9 mouse cellular contexts compared by ENCODE assay signal in the genomic region with DNA sequence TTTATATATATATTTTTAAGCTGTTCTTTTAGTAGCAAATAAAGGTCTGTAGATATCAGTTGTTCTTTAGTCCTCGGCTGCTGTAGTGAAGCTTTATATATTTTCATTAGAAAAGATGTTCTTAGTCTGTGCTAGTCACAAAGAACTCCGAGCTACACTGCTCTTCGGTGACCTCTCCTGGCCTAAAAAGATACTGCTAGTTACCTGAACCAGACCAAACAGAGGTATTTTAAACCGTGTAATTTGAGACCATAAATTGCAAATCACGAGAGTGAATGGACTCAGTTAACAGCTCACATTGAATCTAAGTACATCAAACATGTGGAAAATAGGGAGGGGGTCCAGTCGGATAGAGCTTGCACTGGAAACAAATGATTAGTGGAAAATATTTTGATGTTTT.
DNase-seq lines count a peak whose midpoint lies in the region; ATAC-seq and TF ChIP-seq lines count a peak whose summit lies in the region.
"Had no signal": no experiment of that assay in that cellular context is flagged by ENCODE, and none has a peak within 500 bp of the region (broad histone marks: within the 10 kb centered on the region; RNA-seq: fewer than 3 reads in every experiment).

No protein-coding gene starts in this region.

- peak; percentile 80 for ATAC-seq in forebrain, embryonic 16.5 days
- ATAC-seq in stomach, postnatal 0 days (ENCODE audit: low FRiP score, low TSS enrichment), result no peak
- ATAC-seq in erythroblast, adult 5-6 weeks (replicated peaks; ENCODE audit: low FRiP score, poor library complexity, severe bottlenecking), result no peak

- no peak overlapping the region for H3K27ac ChIP-seq in gastrocnemius, adult 2 months
- H3K27ac ChIP-seq in forebrain, embryonic 16.5 days (ENCODE audit: low read length), result no peak overlapping the region
- no peak overlapping the region for H3K27ac ChIP-seq in stomach, postnatal 0 days (replicated peaks)

- no peak for DNase-seq in gastrocnemius, adult 2 months
- no peak for DNase-seq in gastrocnemius, adult 18-20 months (ENCODE audit: low spot score)
- peak; percentile 69 for DNase-seq in 3T3-L1 (ENCODE audit: low read depth, low spot score)
- peak; percentile 64 to 66 for DNase-seq in cerebellum, adult 18-20 months
- DNase-seq in left cerebral cortex, postnatal 4 days, result peak; percentile 26
- DNase-seq in stomach, postnatal 0 days (ENCODE audit: low spot score), result peak; percentile 33

- no peaks in the 10 kb centered on the region for H3K27me3 ChIP-seq in forebrain, embryonic 16.5 days (replicated peaks; ENCODE audit: control insufficient read depth, insufficient read depth, low read length)
- H3K27me3 ChIP-seq in stomach, postnatal 0 days (ENCODE audit: control insufficient read depth, insufficient read depth, low read length), result no peaks in the 10 kb centered on the region

- no peak overlapping the region for H3K4me2 ChIP-seq in forebrain, embryonic 16.5 days (ENCODE audit: low read length)
- H3K4me2 ChIP-seq in stomach, postnatal 0 days (replicated peaks; ENCODE audit: low read depth), result no peak overlapping the region

- peak; percentile 51 for TF ChIP-seq CTCF in gastrocnemius, adult 2 months (IDR thresholded peaks at IDR 0.05)
- peak; percentile 69 for TF ChIP-seq CTCF in stomach, postnatal 0 days (IDR thresholded peaks at IDR 0.05; ENCODE audit: low read depth)

- H3K9ac ChIP-seq in forebrain, embryonic 16.5 days (replicated peaks; ENCODE audit: low read depth, low read length), result no peak overlapping the region
- H3K9ac ChIP-seq in stomach, postnatal 0 days (ENCODE audit: low read length), result no peak overlapping the region

- intact Hi-C loops in gastrocnemius, adult 2 months (cut with DNase I), result no loop called here
- intact Hi-C loops in left cerebral cortex, postnatal 4 days (cut with DNase I), result no loop called here

- H3K9me3 ChIP-seq in forebrain, embryonic 16.5 days (ENCODE audit: control insufficient read depth, low read length), result no peaks in the 10 kb centered on the region
- H3K9me3 ChIP-seq in stomach, postnatal 0 days (ENCODE audit: control insufficient read depth, low read length), result no peaks in the 10 kb centered on the region

- no peaks in the 10 kb centered on the region for H3K4me1 ChIP-seq in forebrain, embryonic 16.5 days (replicated peaks; ENCODE audit: control insufficient read depth, insufficient read depth, low read length)
- no peaks in the 10 kb centered on the region for H3K4me1 ChIP-seq in stomach, postnatal 0 days (replicated peaks; ENCODE audit: control insufficient read depth, insufficient read depth)

- H3K4me3 ChIP-seq in gastrocnemius, adult 2 months, result no peak overlapping the region
- no peak overlapping the region for H3K4me3 ChIP-seq in forebrain, embryonic 16.5 days (replicated peaks; ENCODE audit: low read length)
- no peak overlapping the region for H3K4me3 ChIP-seq in stomach, postnatal 0 days (ENCODE audit: low read depth, low read length)

- no peak for TF ChIP-seq EP300 in stomach, postnatal 0 days (optimal IDR thresholded peaks at IDR 0.05)

- WGBS in forebrain, embryonic 16.5 days, result 13% methylated on average over 6 of the region's 6 CpGs
- WGBS in stomach, postnatal 0 days, result 10% methylated on average over 6 of the region's 6 CpGs

- H3K36me3 ChIP-seq in forebrain, embryonic 16.5 days (ENCODE audit: control insufficient read depth, insufficient read depth), result no peaks in the 10 kb centered on the region
- H3K36me3 ChIP-seq in stomach, postnatal 0 days (ENCODE audit: control insufficient read depth, insufficient read depth, low read length), result no peaks in the 10 kb centered on the region
- H3K36me3 ChIP-seq: G1E had no signal

Comparison
In these comparisons a context has a peak if more than half of its experiments do, and no peak if none do; other contexts are left out.
1. DNase-seq: peak in 3T3-L1 (single experiment), cerebellum, adult 18-20 months (2 of 2), left cerebral cortex, postnatal 4 days (single experiment) and stomach, postnatal 0 days (single experiment); none in gastrocnemius, adult 2 months (single experiment) and gastrocnemius, adult 18-20 months (single experiment).